Mouse (Mus musculus) B cell, adult 62 days (primary cell): ENCODE results near the gene Ccz1. TPM values are rescaled to one million over a fixed set of nuclear protein-coding genes. Genes with fewer than 3 reads are reported as not detected.

Experiments
- total RNA-seq: library from RNA; stranded (reverse); gene quantifications from 4 replicates; pipeline ENCODE4 v1.2.4, GENCODE M21; 2023

The Ccz1 gene
- total RNA-seq = 93.6 to 109 TPM (median 103 TPM) in 4 replicates

DNA sequence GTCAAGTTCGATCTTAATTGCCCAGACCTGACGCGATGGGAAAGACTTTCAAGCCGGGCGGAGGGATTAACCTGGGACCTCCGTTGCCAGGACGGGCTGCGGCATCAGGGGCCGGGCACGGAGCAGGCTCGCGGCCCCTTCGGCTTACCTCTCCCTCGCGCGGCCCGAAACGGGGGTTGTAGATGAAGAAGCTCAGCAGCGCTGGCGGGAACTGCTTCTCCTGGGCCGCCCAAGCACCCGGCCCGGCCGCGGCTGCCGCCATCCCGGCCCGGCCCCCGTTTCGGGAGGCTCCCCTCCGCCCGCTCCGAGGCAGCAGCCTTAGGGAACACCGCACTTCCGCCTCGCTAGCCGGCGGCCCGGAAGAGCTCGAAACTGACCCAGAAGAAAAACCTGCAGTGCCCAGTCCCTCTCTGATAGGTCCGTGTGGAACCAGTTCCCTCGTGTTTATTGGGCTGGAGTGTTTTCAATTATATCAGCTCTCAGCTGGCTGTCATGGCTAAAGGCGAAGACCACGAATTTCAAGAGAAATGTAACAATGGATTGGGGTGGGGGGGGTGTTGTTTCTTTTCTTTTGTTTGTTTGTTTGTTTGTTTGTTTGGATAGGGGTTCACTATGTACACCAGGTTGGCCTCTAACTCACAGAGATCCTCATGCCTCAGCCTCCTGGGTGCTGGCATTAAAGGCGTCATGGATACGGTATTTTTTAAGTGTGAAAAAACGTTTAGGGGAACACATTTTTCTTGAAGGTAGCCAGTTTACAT lies at the start of gene Ccz1:
Ccz1 (minus strand) TSS at position 327 of the 761 bp plus-strand sequence.

GRCm38 (mm10) chr5:144026620-144027263 lies 12.1 kb upstream of the Ccz1 start, which contains the start of gene Ocm:
Ocm (minus strand) TSS chr5:144026670.

Other genes with a start within 250 kb of the Ccz1 start
- 45.2 to 49.5 TPM (median 47.6 TPM) in 4 replicates for gene Eif2ak1, start 197.1 kb downstream of the Ccz1 start, total RNA-seq
- gene Ankrd61, start 117.2 kb downstream of the Ccz1 start, total RNA-seq = 0.39 TPM in 1 of 4 replicates, not detected in the others
- 12.3 to 18.2 TPM (median 14.6 TPM) in 4 replicates for gene Aimp2, start 105.0 kb downstream of the Ccz1 start, total RNA-seq
- 22.7 to 28.7 TPM (median 25.5 TPM) in 4 replicates for gene Pms2, start 104.9 kb downstream of the Ccz1 start, total RNA-seq
- gene Gm42421, start 86.7 kb downstream of the Ccz1 start, total RNA-seq = 1.1 to 3.9 TPM (median 1.9 TPM) in 4 replicates
- gene Rsph10b, start 81.8 kb downstream of the Ccz1 start, total RNA-seq = 0.39 to 2.1 TPM (median 1.1 TPM) in 4 replicates
- not detected in 4 replicates for gene Ocm, start 11.8 kb upstream of the Ccz1 start, total RNA-seq
- 54.3 to 57.5 TPM (median 56.3 TPM) in 4 replicates for gene Lmtk2, start 85.6 kb upstream of the Ccz1 start, total RNA-seq
- 5.9 to 7.2 TPM (median 6.8 TPM) in 4 replicates for gene Bhlha15, start 175.4 kb upstream of the Ccz1 start, total RNA-seq
- 231 to 252 TPM (median 242 TPM) in 4 replicates for gene Tecpr1, start 208.7 kb upstream of the Ccz1 start, total RNA-seq
- gene Bri3, start 229.6 kb upstream of the Ccz1 start, total RNA-seq = 105 to 132 TPM (median 124 TPM) in 4 replicates